Mouse (Mus musculus): ENCODE measurements around the gene Lsm5.

DNA sequence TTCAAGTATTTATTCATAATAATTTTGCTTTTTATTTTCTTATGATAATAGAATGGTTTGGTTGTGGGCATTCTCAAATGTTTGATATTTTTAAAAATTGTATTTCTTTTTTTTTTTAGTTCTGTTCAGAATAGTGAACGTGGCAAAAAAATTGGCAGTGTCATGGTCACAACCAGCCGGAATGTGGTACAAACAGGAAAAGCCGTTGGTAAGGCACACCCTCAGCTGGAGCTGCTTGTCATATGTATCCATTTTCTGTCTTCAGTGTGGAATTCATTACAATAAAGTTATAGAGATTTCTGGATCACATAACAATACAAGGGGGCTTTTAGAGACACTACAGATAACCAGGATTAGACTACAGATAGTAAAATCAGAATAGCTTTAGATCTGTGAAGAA, 49.2 kb upstream of the Lsm5 start:
- no peak for TF ChIP-seq CTCF (IDR thresholded peaks at IDR 0.05; ENCODE audit: low read depth)
- no peak for TF ChIP-seq EP300 (IDR thresholded peaks at IDR 0.05; ENCODE audit: low read depth)
